Mouse (Mus musculus) spleen, adult 2 months (tissue): ENCODE results near the gene Coasy.

Experiments
- CTCF ChIP-seq: fragments of 200-500 bp; IDR thresholded peaks from 2 replicates; pipeline ENCODE4 v1.5.1; 2011; ENCODE audit warnings: mild to moderate bottlenecking, inconsistent platforms; ENCODE audit not compliant: insufficient read depth, insufficient read length, insufficient replicate concordance; ENCODE audit errors: extremely low read depth
- POLR2A ChIP-seq: fragments of 200-500 bp; IDR thresholded peaks from 2 replicates; pipeline ENCODE4 v1.6.1; 2011; ENCODE audit warnings: low read depth, low read length, inconsistent platforms

DNA sequence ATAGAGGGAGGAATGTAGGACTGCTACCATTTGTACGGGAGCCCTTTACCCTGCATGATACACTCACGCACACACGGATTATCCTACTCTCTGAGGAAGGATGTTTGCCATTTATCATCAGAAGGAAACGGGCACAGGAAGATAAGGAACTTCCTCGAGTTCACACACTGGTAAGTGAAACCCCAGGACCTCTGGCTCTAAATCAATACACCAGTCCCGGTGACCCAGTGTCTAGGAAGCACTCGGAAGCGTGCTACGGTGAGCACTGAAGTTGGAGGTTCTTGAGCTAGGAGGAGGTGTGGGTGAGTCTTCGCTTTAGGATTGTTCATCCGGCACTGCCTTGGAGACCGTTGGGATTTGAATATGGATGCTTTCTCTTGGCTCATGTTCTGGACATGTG is 50.7 kb downstream of the Coasy start:
- TF ChIP-seq CTCF (no peak), POLR2A (no peak)
